Mouse (Mus musculus): ENCODE data around the gene Ash1l. TPM values are rescaled to one million over a fixed set of nuclear protein-coding genes. Genes with fewer than 3 reads are reported as not detected.
"Not testable (repeated sequence)": the region's sequence is repeated elsewhere in the genome, so short reads cannot be mapped to it uniquely, and the experiment has no call there.

Gene Ash1l
- total and polyA plus RNA-seq, 3 experiments: 9.6 to 22.2 (median 12.8) TPM

DNA sequence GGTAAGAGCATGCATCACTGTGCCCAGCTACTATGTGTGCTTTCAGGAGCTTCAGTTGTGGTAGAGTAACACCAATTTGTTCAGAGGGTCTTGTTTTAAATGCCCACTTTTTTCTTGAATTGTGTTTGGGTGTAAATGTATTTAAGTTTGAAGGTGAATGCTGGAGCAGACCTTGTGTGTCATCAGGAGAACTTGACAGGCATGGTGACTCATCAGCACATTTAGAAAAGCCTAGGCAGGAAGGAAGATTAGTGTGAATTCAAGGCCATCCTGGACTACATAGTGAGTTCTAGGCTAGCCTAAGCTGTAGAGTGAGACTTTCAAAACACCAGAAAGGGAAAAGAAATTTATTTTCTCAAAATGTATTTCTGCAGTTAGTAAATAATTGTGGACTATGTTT lies 3.3 kb downstream of the Ash1l start:
- Histone ChIP-seq H3K4me1 (ENCODE audit: control insufficient read depth in 1 of 2, insufficient read depth in 2 of 2, low read length in 2 of 2) (peaks cover 16% of the 10 kb centered on the region in 2 experiments), H3K79me2 (ENCODE audit: control insufficient read depth, insufficient read depth, low read length, poor library complexity) (peaks cover 83% of the 10 kb centered on the region), H3K4me3 (ENCODE audit: control insufficient read depth in 1 of 2, insufficient read depth in 1 of 2, low read depth in 2 of 2, low read length in 2 of 2) (no peak overlapping the region), H3K27ac (ENCODE audit: control insufficient read depth, low read depth, low read length) (no peak overlapping the region), H3K27me3 (ENCODE audit: control insufficient read depth in 1 of 2, insufficient read depth in 2 of 2, low read length in 2 of 2) (no peaks in the 10 kb centered on the region), H3K9me3 (replicated peaks; ENCODE audit: insufficient read depth, low read length) (no peaks in the 10 kb centered on the region), H3K36me3 (ENCODE audit: control insufficient read depth in 1 of 2, insufficient read depth in 2 of 2, low read length in 2 of 2) (peaks cover 2 to 49% of the 10 kb centered on the region in 2 experiments; a peak in 3 of 4 replicates), H3K9ac (ENCODE audit: control insufficient read depth, low read depth, low read length, poor library complexity, severe bottlenecking) (no peak overlapping the region)
- DNase-seq (ENCODE audit: low read depth, low spot score): peak; percentile 65
- TF ChIP-seq EP300 (IDR thresholded peaks at IDR 0.05; ENCODE audit: low read depth in 1 of 2, low read length in 2 of 2): peak in 1 of 2 experiments; percentile 35; a peak in 1 of 4 replicates
- peak; percentile 73; the same call in 1 of the 2 replicates for TF ChIP-seq JUND (IDR thresholded peaks at IDR 0.05; ENCODE audit: low read depth, low read length)
- no peak for TF ChIP-seq HCFC1 (IDR thresholded peaks at IDR 0.05; ENCODE audit: low read depth, low read length)

DNA sequence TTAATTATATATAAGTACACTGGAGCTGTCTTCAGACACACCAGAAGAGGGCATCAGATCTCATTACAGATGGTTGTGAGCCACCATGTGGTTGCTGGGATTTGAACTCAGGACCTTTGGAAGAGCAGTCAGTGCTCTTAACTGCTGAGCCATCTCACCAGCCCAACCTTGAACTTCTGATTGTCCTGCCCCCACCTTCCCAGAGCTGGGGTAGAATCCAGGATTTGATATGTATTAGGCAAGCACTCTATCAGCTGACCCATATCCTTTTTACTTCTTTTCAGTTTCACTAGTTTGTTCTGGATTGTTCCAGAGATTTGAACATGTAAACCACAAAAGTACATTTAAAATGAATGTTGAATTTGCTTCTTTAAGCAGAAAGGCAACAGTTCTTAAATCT lies 12.8 kb downstream of the Ash1l start:
- not testable (repeated sequence) for H3K9ac ChIP-seq (ENCODE audit: control insufficient read depth, low read depth, low read length, poor library complexity, severe bottlenecking); H3K27me3 ChIP-seq (ENCODE audit: control insufficient read depth in 1 of 2, insufficient read depth in 2 of 2, low read length in 2 of 2); H3K27ac ChIP-seq (ENCODE audit: control insufficient read depth, low read depth, low read length); H3K9me3 ChIP-seq (replicated peaks; ENCODE audit: insufficient read depth, low read length); H3K4me3 ChIP-seq (ENCODE audit: control insufficient read depth in 1 of 2, insufficient read depth in 1 of 2, low read depth in 2 of 2, low read length in 2 of 2); DNase-seq (ENCODE audit: low read depth, low spot score); H3K4me1 ChIP-seq (ENCODE audit: control insufficient read depth in 1 of 2, insufficient read depth in 2 of 2, low read length in 2 of 2)
- peaks cover 60% of the 10 kb centered on the region for H3K79me2 ChIP-seq (ENCODE audit: control insufficient read depth, insufficient read depth, low read length, poor library complexity)
- peaks cover 22 to 23% of the 10 kb centered on the region in 2 experiments for H3K36me3 ChIP-seq (ENCODE audit: control insufficient read depth in 1 of 2, insufficient read depth in 2 of 2, low read length in 2 of 2)

DNA sequence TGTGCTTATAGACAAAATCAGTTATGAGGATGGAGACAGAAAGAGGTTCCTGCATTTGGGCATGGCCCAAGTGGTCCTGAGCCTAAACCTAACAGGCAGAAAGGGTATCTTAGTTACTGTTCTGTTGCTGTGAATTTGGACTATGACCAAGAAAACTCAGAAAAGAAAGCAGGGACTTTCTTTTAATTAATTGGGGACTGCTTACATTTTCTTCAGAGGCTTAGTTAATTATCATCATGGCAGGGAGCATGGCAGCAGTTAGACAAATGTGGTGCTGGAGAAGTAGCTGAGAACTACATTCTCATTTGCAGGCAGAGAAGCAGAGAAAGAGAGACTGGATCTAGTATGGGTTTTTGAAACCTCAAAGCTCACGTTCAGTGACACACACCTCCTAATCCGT lies 24.6 kb downstream of the Ash1l start:
- Histone ChIP-seq H3K36me3 (ENCODE audit: control insufficient read depth in 1 of 2, insufficient read depth in 2 of 2, low read length in 2 of 2) (peaks cover 5 to 45% of the 10 kb centered on the region in 2 experiments), H3K9me3 (replicated peaks; ENCODE audit: insufficient read depth, low read length) (no peaks in the 10 kb centered on the region), H3K4me1 (ENCODE audit: control insufficient read depth in 1 of 2, insufficient read depth in 2 of 2, low read length in 2 of 2) (peaks cover 3 to 5% of the 10 kb centered on the region in 2 experiments; a peak in 2 of 4 replicates), H3K9ac (ENCODE audit: control insufficient read depth, low read depth, low read length, poor library complexity, severe bottlenecking) (no peak overlapping the region), H3K27ac (ENCODE audit: control insufficient read depth, low read depth, low read length) (no peak overlapping the region), H3K4me3 (ENCODE audit: control insufficient read depth in 1 of 2, insufficient read depth in 1 of 2, low read depth in 2 of 2, low read length in 2 of 2) (no peak overlapping the region), H3K79me2 (ENCODE audit: control insufficient read depth, insufficient read depth, low read length, poor library complexity) (peaks cover 49% of the 10 kb centered on the region), H3K27me3 (ENCODE audit: control insufficient read depth in 1 of 2, insufficient read depth in 2 of 2, low read length in 2 of 2) (no peaks in the 10 kb centered on the region)
- no peak for DNase-seq (ENCODE audit: low read depth, low spot score)
- no peak for TF ChIP-seq MAX (IDR thresholded peaks at IDR 0.05; ENCODE audit: low read length)
- TF ChIP-seq SIN3A (IDR thresholded peaks at IDR 0.05; ENCODE audit: low read length): no peak
- TF ChIP-seq NELFE (IDR thresholded peaks at IDR 0.05; ENCODE audit: low read depth, low read length): no peak
- no peak for TF ChIP-seq ELF1 (IDR thresholded peaks at IDR 0.05; ENCODE audit: low read depth, low read length)
- TF ChIP-seq MAFK (IDR thresholded peaks at IDR 0.05; ENCODE audit: borderline replicate concordance, low read depth, low read length): no peak
- TF ChIP-seq EP300 (IDR thresholded peaks at IDR 0.05; ENCODE audit: low read depth in 1 of 2, low read length in 2 of 2): no peak
- no peak for TF ChIP-seq ETS1 (IDR thresholded peaks at IDR 0.05; ENCODE audit: low read depth, low read length)
- TF ChIP-seq ZC3H11A (IDR thresholded peaks at IDR 0.05; ENCODE audit: low read depth, low read length): no peak
- TF ChIP-seq RCOR1 (IDR thresholded peaks at IDR 0.05; ENCODE audit: low read depth, low read length): no peak
